Mouse (Mus musculus) bone marrow, adult 2 months (tissue): ENCODE results near the gene Lamtor4.

Experiments used
- CTCF ChIP-seq: fragments of 200-500 bp; IDR thresholded peaks from 2 replicates; pipeline ENCODE4 v1.5.1; 2011; ENCODE audit warnings: low read length, control low read depth; ENCODE audit not compliant: control insufficient read depth, insufficient read depth
- POLR2A ChIP-seq: fragments of 200-500 bp; IDR thresholded peaks from 2 replicates; pipeline ENCODE4 v1.6.1; 2011; ENCODE audit warnings: low read depth, mild to moderate bottlenecking, control low read depth, low read length, borderline replicate concordance; ENCODE audit not compliant: control insufficient read depth

DNA sequence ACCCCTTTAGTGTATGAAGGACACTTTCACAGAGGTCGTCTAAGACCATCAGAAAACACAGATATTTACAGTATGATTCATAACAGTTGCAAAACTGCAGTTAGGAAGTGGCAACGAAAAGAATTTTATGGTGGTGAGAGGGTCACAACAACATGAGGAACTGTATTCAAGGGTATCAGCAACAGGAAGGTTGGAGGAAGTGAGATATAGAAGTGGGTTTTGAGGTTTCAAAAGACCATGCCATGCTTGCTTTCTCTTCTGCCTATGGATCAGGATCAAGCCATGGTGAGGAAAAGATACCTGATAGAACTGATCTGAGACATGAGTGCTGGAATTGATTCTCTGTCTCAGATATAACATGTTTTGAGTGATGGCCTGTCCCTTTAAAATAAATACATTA, 27.9 kb upstream of the Lamtor4 start:
- no peak for TF ChIP-seq CTCF
- TF ChIP-seq POLR2A = no peak
